Mouse (Mus musculus) limb, embryonic 10.5 days (tissue): ENCODE results near the gene Igfbp7. TPM values are rescaled to one million over a fixed set of nuclear protein-coding genes. Genes with fewer than 3 reads are reported as not detected.

ENCODE experiments used
- DNase-seq: peaks from one replicate; pipeline ENCODE4 v3.0.0-alpha.2; 2017; ENCODE audit warnings: low spot score
- H3K27ac ChIP-seq: fragments of 300-500 bp; sonication (generic); 2 replicates; pipeline ENCODE4 v1.5.1; 2016; ENCODE audit warnings: mild to moderate bottlenecking
- H3K27me3 ChIP-seq: fragments of 300-500 bp; sonication (generic); 2 replicates; pipeline ENCODE4 v1.6.1; 2016; ENCODE audit warnings: low read depth, mild to moderate bottlenecking; ENCODE audit not compliant: poor library complexity, severe bottlenecking
- H3K36me3 ChIP-seq: fragments of 300-500 bp; sonication (generic); 2 replicates; pipeline ENCODE4 v1.6.1; 2016; ENCODE audit warnings: mild to moderate bottlenecking, moderate library complexity
- H3K4me1 ChIP-seq: fragments of 300-500 bp; sonication (generic); 2 replicates; pipeline ENCODE4 v1.6.1; 2016
- H3K4me3 ChIP-seq: fragments of 300-500 bp; sonication (generic); 2 replicates; pipeline ENCODE4 v1.5.1; 2016; ENCODE audit warnings: mild to moderate bottlenecking, moderate library complexity
- H3K9me3 ChIP-seq: fragments of 300-500 bp; sonication (generic); replicated peaks from 2 replicates; pipeline ENCODE4 v1.6.1; 2016; ENCODE audit warnings: mild to moderate bottlenecking
- WGBS: fragments of 180-500 bp; shearing (Covaris S2); methylation state at CpG from one replicate; pipeline ENCODE4 v1.1.7; 2016; 5-methylcytosine and 5-hydroxymethylcytosine counted together
- polyA plus RNA-seq: library from polyadenylated mRNA; unstranded; fragments of >200 nt; fragmentation: Nextera tagmentation; extraction: Ambion mirVana; gene quantifications from 2 replicates; pipeline ENCODE4 v1.2.1, GENCODE M21; 2016

Gene Igfbp7
- polyA plus RNA-seq, 1 experiment from 2014 or later = 1.3 TPM

DNA sequence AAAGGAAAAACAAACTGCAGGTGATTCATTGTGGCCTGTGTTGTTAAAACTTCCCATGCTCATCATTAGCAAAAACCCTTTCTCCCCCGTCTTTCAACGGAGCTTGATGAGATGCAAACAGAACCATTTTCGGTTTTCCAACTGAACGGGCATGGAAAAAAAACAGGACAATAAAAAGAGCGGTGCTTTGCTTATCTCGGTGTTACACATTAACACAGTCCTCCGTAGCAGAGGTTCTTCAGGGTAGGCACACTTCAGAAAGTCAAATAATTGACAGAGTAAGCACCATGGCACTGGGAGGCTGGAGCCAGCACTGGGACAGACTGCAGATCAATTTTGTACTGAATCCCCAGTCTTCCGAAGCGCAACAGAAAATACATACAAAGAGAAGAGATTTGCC, 23.1 kb downstream of the Igfbp7 start:
- Histone ChIP-seq H3K36me3 (no peaks in the 10 kb centered on the region), H3K4me1 (peaks cover 20% of the 10 kb centered on the region), H3K4me3 (no peak overlapping the region), H3K27ac (no peak overlapping the region), H3K9me3 (no peaks in the 10 kb centered on the region), H3K27me3 (no peaks in the 10 kb centered on the region)
- DNase-seq = no peak
- 92% methylated on average over 9 of the region's 9 CpGs for WGBS

DNA sequence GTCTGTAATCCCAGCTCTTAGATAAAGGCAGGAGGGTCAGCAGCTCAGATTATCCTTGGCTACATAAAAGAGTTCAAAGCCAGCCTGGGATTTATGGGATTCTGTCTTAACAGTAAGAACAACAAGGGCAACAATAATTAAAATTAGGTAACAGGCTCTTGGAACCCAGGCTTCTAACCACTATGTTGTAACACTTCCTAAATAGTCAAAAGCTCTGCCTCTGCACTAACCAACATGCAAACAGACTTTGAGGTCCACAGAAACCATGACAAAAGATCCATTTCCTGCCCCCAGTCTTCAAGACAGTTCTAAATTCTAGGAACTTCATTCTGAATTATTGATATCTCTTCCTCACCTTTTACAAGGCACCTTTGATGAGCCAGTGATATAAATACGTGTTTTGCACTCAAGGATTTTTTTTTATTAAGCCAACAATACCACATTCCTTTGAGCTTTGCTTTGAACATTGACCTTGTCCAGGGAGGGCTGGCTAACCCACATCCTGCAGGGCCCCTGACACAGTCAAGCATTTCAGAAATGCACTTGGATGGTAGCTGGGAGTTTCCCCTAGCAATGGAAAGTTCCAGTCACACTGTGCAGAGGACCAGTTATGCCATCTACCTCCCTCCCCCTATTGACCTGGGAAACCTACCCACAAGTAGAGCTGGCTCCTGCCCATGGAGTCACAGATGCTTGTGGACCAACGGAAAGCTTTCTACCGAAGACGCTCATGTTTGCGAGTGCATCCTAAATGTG, 23.9 kb downstream of the Igfbp7 start:
- Histone ChIP-seq H3K27ac (no peak overlapping the region), H3K27me3 (no peaks in the 10 kb centered on the region), H3K36me3 (no peaks in the 10 kb centered on the region), H3K4me1 (peaks cover 27% of the 10 kb centered on the region), H3K9me3 (no peaks in the 10 kb centered on the region), H3K4me3 (no peak overlapping the region)
- WGBS = 92% methylated on average over 5 of the region's 5 CpGs
- DNase-seq = no peak

DNA sequence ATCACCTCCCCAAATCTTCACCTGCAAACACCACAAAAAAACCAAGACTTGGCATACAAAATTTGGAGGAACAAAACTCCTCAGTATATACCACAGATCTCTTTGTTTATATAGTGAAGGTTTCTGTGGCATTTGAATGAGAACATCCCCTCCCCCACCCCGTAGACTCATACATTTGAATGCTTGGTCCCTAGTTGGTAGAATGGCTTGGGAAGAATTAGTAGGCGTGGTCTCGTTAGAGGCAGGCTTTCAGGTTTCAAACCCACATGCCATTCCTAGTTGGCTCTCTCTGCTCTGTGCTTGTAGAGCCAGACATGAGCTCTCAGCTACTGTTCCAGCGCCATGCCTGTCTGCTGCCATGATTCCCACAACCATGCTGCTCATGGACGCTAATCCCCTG, 26.2 kb downstream of the Igfbp7 start:
- Histone ChIP-seq H3K36me3 (no peaks in the 10 kb centered on the region), H3K9me3 (no peaks in the 10 kb centered on the region), H3K27ac (no peak overlapping the region), H3K4me1 (peaks cover 23% of the 10 kb centered on the region), H3K27me3 (no peaks in the 10 kb centered on the region), H3K4me3 (no peak overlapping the region)
- no peak for DNase-seq
- WGBS = 86% methylated on average over 5 of the region's 5 CpGs

DNA sequence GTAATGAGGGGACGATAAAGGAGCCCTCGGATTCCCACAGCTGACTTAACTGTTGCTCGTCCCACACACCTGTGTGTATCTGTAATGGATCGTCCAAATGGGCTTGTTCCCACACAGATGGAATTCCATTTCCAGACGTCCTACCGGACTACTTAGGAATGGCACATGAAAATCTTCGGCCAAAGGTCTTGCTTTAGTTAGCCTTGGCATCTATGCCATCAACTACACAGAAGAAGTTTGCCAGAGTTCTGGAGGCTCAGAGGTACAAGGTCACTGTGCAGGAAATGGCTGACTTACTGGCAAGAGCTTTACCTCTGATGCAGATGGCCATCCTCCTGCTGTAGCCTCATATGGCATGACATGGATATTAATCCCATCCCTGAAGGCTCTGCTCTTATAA, 26.6 kb downstream of the Igfbp7 start:
- Histone ChIP-seq H3K4me3 (no peak overlapping the region), H3K27me3 (no peaks in the 10 kb centered on the region), H3K27ac (no peak overlapping the region), H3K9me3 (no peaks in the 10 kb centered on the region), H3K4me1 (peaks cover 23% of the 10 kb centered on the region), H3K36me3 (no peaks in the 10 kb centered on the region)
- 83% methylated on average over 7 of the region's 7 CpGs for WGBS
- no peak for DNase-seq

DNA sequence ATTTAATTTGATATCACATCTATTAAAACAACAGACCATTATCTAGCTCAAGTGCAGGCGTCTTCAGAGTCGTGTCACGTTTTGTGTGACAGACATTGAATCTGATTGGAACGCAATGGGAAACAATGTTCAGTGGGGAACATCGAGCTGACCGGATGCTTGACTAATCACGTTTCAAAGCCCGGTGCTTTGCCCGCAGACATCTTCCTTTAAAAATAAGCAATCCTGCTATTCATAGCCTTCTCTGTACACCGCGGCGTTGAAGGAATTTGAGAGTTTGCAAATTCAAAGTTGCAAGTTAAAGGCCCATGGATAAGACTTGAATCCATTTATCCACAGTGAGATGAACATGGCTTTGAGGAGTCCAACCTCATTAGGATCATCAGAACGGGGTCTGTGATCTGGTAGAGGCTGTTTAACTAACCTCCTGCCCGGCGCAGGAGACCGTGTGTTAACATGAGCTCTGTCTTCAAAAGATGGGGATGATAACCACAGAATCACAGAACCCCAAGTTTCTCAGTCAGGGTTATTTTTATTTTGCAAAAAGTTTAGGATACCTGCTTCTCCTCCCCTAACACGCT, 27.4 kb downstream of the Igfbp7 start:
- Histone ChIP-seq H3K4me1 (peaks cover 23% of the 10 kb centered on the region), H3K4me3 (no peak overlapping the region), H3K27me3 (no peaks in the 10 kb centered on the region), H3K36me3 (no peaks in the 10 kb centered on the region), H3K9me3 (no peaks in the 10 kb centered on the region), H3K27ac (no peak overlapping the region)
- WGBS = 92% methylated on average over 17 of the region's 17 CpGs
- DNase-seq = no peak

DNA sequence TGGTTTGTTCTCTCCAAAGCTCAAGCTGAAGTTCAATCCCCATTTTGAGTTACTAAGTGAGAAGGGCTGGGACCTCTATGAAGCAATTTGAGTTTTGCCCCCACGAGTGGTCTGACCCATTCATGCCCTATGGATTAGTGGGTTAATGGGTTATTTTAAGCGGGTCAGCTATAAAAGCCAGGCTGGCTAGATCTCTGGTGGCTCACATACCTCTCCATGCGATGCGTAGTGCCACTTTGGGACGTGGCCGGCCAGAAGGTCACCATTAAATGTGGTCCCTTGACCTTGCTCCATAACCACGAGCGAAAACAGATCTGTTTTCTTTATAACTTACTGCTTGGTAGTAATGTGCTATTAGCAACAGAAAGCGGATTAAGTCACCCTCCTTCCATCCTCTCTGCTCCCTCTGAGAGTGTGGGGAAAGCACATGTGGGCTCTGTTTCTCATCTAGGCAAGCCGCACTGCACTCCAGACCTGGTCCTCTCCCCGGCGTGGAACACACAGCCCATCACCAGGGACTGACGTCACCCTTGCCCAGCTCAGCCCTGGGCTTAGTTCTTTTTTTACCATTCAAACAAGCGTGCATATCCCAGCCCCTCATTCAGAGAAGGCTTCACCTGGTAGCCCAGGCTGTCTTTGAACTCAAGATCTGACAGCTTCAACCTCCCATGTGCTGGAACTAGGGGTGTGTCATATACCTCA, 28.3 kb downstream of the Igfbp7 start:
- Histone ChIP-seq H3K27ac (no peak overlapping the region), H3K9me3 (no peaks in the 10 kb centered on the region), H3K4me1 (peaks cover 23% of the 10 kb centered on the region), H3K27me3 (no peaks in the 10 kb centered on the region), H3K4me3 (no peak overlapping the region), H3K36me3 (no peaks in the 10 kb centered on the region)
- no peak for DNase-seq
- 43% methylated on average over 14 of the region's 14 CpGs for WGBS

DNA sequence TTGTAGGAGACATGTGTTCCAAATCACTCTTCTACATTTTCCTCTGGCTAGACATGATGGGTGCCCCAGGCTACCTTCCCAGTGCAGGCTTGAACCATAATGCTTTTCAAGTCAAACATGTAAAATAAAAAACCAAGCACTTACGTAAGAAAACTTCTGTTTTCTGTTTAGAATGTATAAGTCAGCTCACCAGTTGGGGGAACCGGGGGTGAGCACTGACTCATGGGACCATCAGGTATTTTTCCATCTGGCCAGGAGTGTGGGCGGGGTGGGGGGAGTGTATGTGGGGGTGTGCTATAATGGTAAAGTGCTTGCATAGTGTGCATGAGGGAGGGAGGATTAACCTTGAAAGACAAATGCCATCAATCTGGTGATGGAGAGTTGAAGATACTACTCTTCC, 29.8 kb downstream of the Igfbp7 start:
- no peak for DNase-seq
- WGBS = 91% methylated on average over 3 of the region's 3 CpGs
- Histone ChIP-seq H3K27me3 (no peaks in the 10 kb centered on the region), H3K9me3 (no peaks in the 10 kb centered on the region), H3K27ac (no peak overlapping the region), H3K4me1 (peaks cover 23% of the 10 kb centered on the region), H3K36me3 (no peaks in the 10 kb centered on the region), H3K4me3 (no peak overlapping the region)

DNA sequence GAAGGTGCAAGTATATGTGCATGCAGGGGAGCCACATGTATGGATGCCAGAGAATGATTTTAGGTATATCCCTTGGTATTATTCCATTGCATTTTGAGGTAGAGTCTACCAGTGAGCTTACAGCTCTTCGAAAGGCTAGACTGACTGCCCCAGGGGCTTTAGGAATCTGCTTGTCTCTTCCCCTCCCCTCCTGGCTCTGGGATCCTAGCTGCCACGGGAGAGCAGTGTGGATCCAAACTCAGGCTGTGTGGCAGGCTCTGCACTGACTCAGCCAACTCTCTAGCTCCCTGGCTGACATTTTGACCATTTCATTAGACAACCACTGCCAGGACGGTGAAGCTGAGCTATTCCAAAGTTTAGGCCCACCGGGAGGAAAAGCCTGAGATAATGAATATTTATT, 32.3 kb downstream of the Igfbp7 start:
- no peak overlapping the region for H3K27ac ChIP-seq
- no peak for DNase-seq
- H3K4me3 ChIP-seq = no peak overlapping the region
- H3K4me1 ChIP-seq = peaks cover 20% of the 10 kb centered on the region
- H3K27me3 ChIP-seq = no peaks in the 10 kb centered on the region
- H3K36me3 ChIP-seq = no peaks in the 10 kb centered on the region
- 75% methylated on average over 4 of the region's 4 CpGs for WGBS
- H3K9me3 ChIP-seq = no peaks in the 10 kb centered on the region

DNA sequence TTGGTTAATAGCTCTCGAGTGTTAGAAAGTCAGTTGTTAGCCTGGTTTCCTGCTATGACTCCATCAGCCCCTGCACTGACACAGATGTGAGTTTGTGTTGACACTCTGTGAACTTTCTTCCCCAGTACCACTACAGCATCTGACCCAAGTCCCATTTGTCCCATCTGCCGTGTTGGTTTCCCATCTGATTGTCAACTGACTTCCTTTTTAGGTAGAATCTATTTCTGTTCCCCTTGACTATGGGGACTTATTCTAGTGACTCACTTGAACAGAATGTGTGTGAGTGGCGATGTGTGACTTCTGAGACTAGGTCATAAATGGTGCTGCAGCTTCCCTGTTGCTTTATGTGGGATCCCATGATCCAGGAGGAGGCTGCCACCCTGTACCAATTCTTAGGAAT, 32.9 kb downstream of the Igfbp7 start:
- H3K4me1 ChIP-seq = peaks cover 21% of the 10 kb centered on the region
- WGBS = 71% methylated on average over 3 of the region's 3 CpGs
- H3K4me3 ChIP-seq = no peak overlapping the region
- H3K36me3 ChIP-seq = no peaks in the 10 kb centered on the region
- no peak for DNase-seq
- H3K27me3 ChIP-seq = no peaks in the 10 kb centered on the region
- no peaks in the 10 kb centered on the region for H3K9me3 ChIP-seq
- H3K27ac ChIP-seq = no peak overlapping the region

DNA sequence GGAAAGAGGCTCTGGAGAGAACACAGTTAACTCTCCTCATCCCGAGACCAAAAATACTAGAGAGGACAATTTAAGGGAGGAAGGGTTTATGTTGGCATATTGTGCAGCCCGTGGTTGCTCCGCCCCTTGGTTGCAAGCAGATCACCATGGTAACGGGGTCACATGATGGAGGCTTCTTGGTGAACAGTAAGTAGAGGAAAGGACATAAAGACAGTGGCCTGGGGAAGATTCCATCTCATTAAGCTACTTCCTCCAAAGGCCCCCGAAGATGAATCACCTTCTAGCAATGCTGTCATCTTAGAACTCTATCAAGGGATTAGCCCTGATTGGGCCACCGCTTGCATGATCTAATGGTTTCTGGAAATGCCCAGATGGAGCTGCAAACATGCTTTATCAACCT, 35.1 kb downstream of the Igfbp7 start:
- no peak for DNase-seq
- no peak overlapping the region for H3K27ac ChIP-seq
- no peaks in the 10 kb centered on the region for H3K27me3 ChIP-seq
- 78% methylated on average over 6 of the region's 6 CpGs for WGBS
- peaks cover 27% of the 10 kb centered on the region for H3K4me1 ChIP-seq
- H3K36me3 ChIP-seq = no peaks in the 10 kb centered on the region
- H3K9me3 ChIP-seq = no peaks in the 10 kb centered on the region
- H3K4me3 ChIP-seq = no peak overlapping the region

DNA sequence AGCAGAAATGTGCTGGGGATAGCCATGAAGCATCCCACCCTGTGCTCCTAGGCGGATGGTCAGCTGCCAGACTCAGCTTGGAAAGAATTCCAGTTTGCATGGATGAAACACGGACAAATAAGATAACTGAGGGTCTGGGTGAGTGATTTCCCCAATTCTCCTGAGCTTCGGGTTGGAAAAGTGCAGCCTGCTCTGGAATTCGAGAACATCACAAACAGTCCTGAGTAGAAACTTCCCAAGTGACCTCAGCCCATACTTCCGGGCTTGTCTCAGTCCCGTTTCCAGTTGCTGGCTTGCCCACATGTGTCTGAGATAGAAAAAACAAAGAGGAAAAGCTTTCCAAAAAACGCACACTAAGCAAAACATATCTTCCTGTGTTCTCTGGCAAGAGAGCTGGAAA, 35.6 kb downstream of the Igfbp7 start:
- no peak overlapping the region for H3K27ac ChIP-seq
- 0 out of 2 replicates have a peak, but pooled peaks cover 5% of the 10 kb centered on the region for H3K27me3 ChIP-seq
- H3K9me3 ChIP-seq = no peaks in the 10 kb centered on the region
- no peak overlapping the region for H3K4me3 ChIP-seq
- WGBS = 85% methylated on average over 7 of the region's 7 CpGs
- no peak for DNase-seq
- peaks cover 32% of the 10 kb centered on the region for H3K4me1 ChIP-seq
- H3K36me3 ChIP-seq = no peaks in the 10 kb centered on the region

DNA sequence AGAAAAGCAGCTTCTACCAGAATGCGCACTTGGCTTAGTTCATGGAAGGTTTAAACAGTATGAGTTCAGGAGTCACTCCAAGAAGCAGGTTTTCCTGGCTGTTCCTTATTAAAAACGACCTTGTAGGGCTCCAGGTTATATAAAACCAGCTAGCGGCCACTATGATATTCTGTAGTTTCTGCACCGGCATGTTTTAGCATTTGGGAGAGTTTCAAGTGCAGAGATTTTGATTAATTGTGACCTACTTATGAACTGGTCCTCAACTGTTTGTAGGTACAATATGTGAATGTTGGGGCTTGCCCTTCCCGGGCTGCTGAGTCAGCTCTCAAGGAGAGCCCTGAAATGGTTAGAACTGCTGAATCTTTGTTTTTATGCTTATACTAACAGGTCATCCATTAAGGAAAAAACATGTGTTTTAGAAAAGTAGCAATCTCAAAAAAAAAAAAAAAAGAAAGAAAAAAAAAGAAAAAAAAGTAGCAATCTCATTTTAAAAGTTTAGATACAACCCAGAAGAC, 37.4 kb downstream of the Igfbp7 start:
- Histone ChIP-seq H3K4me3 (no peak overlapping the region), H3K36me3 (no peaks in the 10 kb centered on the region), H3K4me1 (peaks cover 32% of the 10 kb centered on the region), H3K27ac (no peak overlapping the region), H3K9me3 (no peaks in the 10 kb centered on the region), H3K27me3 (0 out of 2 replicates have a peak, but pooled peaks cover 5% of the 10 kb centered on the region)
- DNase-seq = no peak
- 83% methylated on average over 5 of the region's 5 CpGs for WGBS

DNA sequence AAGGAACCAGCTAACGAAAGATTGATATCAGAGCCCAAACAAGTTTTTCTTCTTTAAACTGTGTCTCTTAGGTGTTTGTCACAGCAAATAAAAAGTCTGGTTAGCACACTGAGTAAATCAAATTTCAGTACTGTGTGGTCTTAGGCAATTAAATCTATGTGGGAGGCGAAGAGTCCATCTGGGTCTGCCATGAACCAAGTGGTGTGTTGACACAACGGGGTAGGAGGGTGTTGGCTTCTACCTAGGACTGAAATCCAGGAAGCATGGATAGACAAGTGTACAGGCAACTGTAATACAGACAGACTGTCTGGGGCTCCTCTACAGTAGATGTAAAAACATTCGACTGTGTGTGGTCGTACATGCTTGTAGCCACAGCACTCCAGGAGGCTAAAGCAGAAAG, 38.4 kb downstream of the Igfbp7 start:
- Histone ChIP-seq H3K27ac (no peak overlapping the region), H3K9me3 (no peaks in the 10 kb centered on the region), H3K27me3 (0 out of 2 replicates have a peak, but pooled peaks cover 5% of the 10 kb centered on the region), H3K36me3 (no peaks in the 10 kb centered on the region), H3K4me3 (no peak overlapping the region), H3K4me1 (peaks cover 32% of the 10 kb centered on the region)
- 82% methylated on average over 5 of the region's 5 CpGs for WGBS
- no peak for DNase-seq
